Mouse (Mus musculus) lung, adult 2 months (tissue): ENCODE results near the gene Arpc5. TPM values are rescaled to one million over a fixed set of nuclear protein-coding genes. Genes with fewer than 3 reads are reported as not detected.
"Not testable (repeated sequence)": the region's sequence is repeated elsewhere in the genome, so short reads cannot be mapped to it uniquely, and the experiment has no call there.

Experiments used
- DNase-seq: peaks from one replicate; pipeline ENCODE4 v3.0.0; 2022
- H3K4me1 ChIP-seq: fragments of 200-500 bp; 2 replicates; pipeline ENCODE4 v1.6.1; 2011; ENCODE audit warnings: low read length; ENCODE audit not compliant: control insufficient read depth, insufficient read depth
- H3K4me3 ChIP-seq: fragments of 200-500 bp; replicated peaks from 2 replicates; pipeline ENCODE3; 2011; ENCODE audit warnings: low read depth, mild to moderate bottlenecking, control low read depth, low read length; ENCODE audit errors: extremely low read depth
- CTCF ChIP-seq: fragments of 200-500 bp; IDR thresholded peaks from 2 replicates; pipeline ENCODE4 v1.5.1; 2011; ENCODE audit warnings: mild to moderate bottlenecking, low read length, control low read depth; ENCODE audit not compliant: insufficient read depth
- POLR2A ChIP-seq: fragments of 200-500 bp; IDR thresholded peaks from 2 replicates; pipeline ENCODE4 v1.6.1; 2011; ENCODE audit warnings: low read depth, mild to moderate bottlenecking, control low read depth, low read length, borderline replicate concordance; ENCODE audit errors: extremely low read depth
- WGBS: fragments of 180-500 bp; shearing (Covaris S2); methylation state at CpG from one replicate; pipeline ENCODE4 v1.1.7; 2018; 5-methylcytosine and 5-hydroxymethylcytosine counted together
- polyA plus RNA-seq: library from polyadenylated mRNA; depleted of rRNA; stranded (reverse); fragments of >200 nt; gene quantifications from 2 replicates; pipeline ENCODE4 v1.2.3, GENCODE M21; 2012

Arpc5 gene
- polyA plus RNA-seq, 1 experiment, result 99.5 TPM

- Histone ChIP-seq H3K4me1 (no peaks in the 10 kb centered on the region), H3K4me3 (no peak overlapping the region)
- DNase-seq, result peak; percentile 66
- 20% methylated on average over 10 of the region's 10 CpGs for WGBS
- TF ChIP-seq CTCF (peak; percentile 78), POLR2A (no peak)
Observed at GRCm38 (mm10) chr1:152779071-152779737, 12.9 kb downstream of the Arpc5 start.

GRCm38 (mm10) chr1:152784620-152785019 lies 18.3 kb downstream of the Arpc5 start:
- 93% methylated on average over 8 of the region's 8 CpGs for WGBS

GRCm38 (mm10) chr1:152785446-152785845 lies 19.1 kb downstream of the Arpc5 start:
- H3K4me3 ChIP-seq, H3K4me1 ChIP-seq, DNase-seq: not testable (repeated sequence)
- 77% methylated on average over 3 of the region's 3 CpGs for WGBS

More at GRCm38 (mm10) chr1:152784620-152785019, 18.3 kb downstream of the Arpc5 start:
- Histone ChIP-seq H3K4me1 (no peaks in the 10 kb centered on the region), H3K4me3 (no peak overlapping the region)
- no peak for TF ChIP-seq POLR2A
- TF ChIP-seq CTCF, result no peak
- DNase-seq, result no peak

- TF ChIP-seq CTCF, result no peak
- TF ChIP-seq POLR2A, result no peak
- Histone ChIP-seq H3K4me1 (no peaks in the 10 kb centered on the region; the same call in 1 of the 2 replicates), H3K4me3 (no peak overlapping the region)
- DNase-seq, result no peak
- 78% methylated on average over 4 of the region's 4 CpGs for WGBS
Observed at GRCm38 (mm10) chr1:152786953-152787352, 20.6 kb downstream of the Arpc5 start.

- 48% methylated on average over 4 of the region's 4 CpGs for WGBS
- DNase-seq, result no peak
- H3K4me1 ChIP-seq, result no peaks in the 10 kb centered on the region; the same call in 1 of the 2 replicates
- H3K4me3 ChIP-seq, result no peak overlapping the region
- TF ChIP-seq CTCF (no peak), POLR2A (no peak)
Observed at GRCm38 (mm10) chr1:152788121-152788660, 21.8 kb downstream of the Arpc5 start.

GRCm38 (mm10) chr1:152790254-152790653 lies 23.9 kb downstream of the Arpc5 start:
- 36% methylated on average over 12 of the region's 12 CpGs for WGBS
- peak; percentile 28 for DNase-seq
- no peaks in the 10 kb centered on the region; the same call in 1 of the 2 replicates for H3K4me1 ChIP-seq

GRCm38 (mm10) chr1:152790821-152791220 lies 24.5 kb downstream of the Arpc5 start:
- Histone ChIP-seq H3K4me3 (no peak overlapping the region), H3K4me1 (no peaks in the 10 kb centered on the region; the same call in 1 of the 2 replicates)
- WGBS, result 18% methylated on average over 6 of the region's 6 CpGs
- DNase-seq, result no peak
- TF ChIP-seq CTCF (no peak), POLR2A (no peak)

More at GRCm38 (mm10) chr1:152790254-152790653, 23.9 kb downstream of the Arpc5 start:
- TF ChIP-seq CTCF (peak; percentile 23; the same call in 1 of the 2 replicates), POLR2A (no peak)
- no peak overlapping the region for H3K4me3 ChIP-seq

GRCm38 (mm10) chr1:152791269-152791668 lies 24.9 kb downstream of the Arpc5 start:
- no peak for DNase-seq
- Histone ChIP-seq H3K4me3 (no peak overlapping the region), H3K4me1 (no peaks in the 10 kb centered on the region; the same call in 1 of the 2 replicates)
- TF ChIP-seq CTCF (no peak), POLR2A (no peak)
- 54% methylated on average over 4 of the region's 4 CpGs for WGBS

- WGBS, result 73% methylated on average over 12 of the region's 12 CpGs
- Histone ChIP-seq H3K4me1 (no peaks in the 10 kb centered on the region; the same call in 1 of the 2 replicates), H3K4me3 (no peak overlapping the region)
- TF ChIP-seq CTCF, result no peak
- DNase-seq, result no peak
Observed at GRCm38 (mm10) chr1:152792736-152793494, 26.6 kb downstream of the Arpc5 start.
